15 mouse cellular contexts compared by ENCODE assay signal in the genomic region with DNA sequence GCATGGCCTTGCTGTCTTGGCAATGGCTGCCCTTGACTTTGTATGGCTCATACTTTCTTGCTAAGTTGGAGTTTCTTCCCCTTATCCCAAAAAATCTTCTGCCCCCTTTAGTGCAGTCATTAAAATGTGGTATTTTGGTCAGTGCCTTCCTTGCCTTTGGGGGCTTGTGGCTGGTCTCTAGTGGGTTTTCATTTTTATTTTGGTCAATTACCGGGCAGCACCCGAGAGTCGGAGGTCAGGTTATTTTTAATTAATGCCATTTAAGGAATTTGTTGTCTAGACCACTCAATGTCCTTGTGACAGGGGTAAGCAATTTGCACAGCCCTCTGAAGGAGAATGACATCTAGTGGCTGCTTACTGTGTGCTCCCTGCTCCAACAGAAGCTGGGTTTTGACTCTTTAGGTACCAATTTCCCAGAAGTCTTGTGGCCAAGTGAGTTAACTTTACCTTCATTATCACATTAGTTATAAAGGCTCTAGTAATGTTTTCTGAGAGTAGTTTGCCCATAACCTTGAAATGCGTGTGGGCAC.
A peak's percentile ranks its signal among the peaks of the same experiment; 100 is the strongest.
DNase-seq lines count a peak whose midpoint lies in the region; ATAC-seq and TF ChIP-seq lines count a peak whose summit lies in the region.
"Had no signal": no experiment of that assay in that cellular context is flagged by ENCODE, and none has a peak within 500 bp of the region (broad histone marks: within the 10 kb centered on the region; RNA-seq: fewer than 3 reads in every experiment).

No protein-coding gene starts in this region.

- 82% methylated on average over 4 of the region's 4 CpGs for WGBS in kidney, embryonic 15.5 days
- WGBS in heart, embryonic 13.5 days = 41% methylated on average over 4 of the region's 4 CpGs

- TF ChIP-seq EP300 in CH12.LX (IDR thresholded peaks at IDR 0.05; ENCODE audit: low read length) = no peak

- dilution Hi-C loops in CH12.LX (cut with MboI; ENCODE audit: extremely low pct_ligation_motif_present, extremely low pct_unique_long_range_greater_than_20kb, low sequenced_read_pairs) = no loop called here

- no peak overlapping the region for H3K4me3 ChIP-seq in gastrocnemius, adult 2 months
- no peak overlapping the region for H3K4me3 ChIP-seq in kidney, embryonic 15.5 days (replicated peaks)
- no peak overlapping the region for H3K4me3 ChIP-seq in CH12.LX (replicated peaks in 1 of 3; ENCODE audit: low read depth in 2 of 3, low read length in 2 of 3, poor library complexity in 1 of 3)
- H3K4me3 ChIP-seq in heart, embryonic 13.5 days = no peak overlapping the region
- H3K4me3 ChIP-seq: forebrain, embryonic 12.5 days; hindbrain, embryonic 12.5 days had no signal

- TF ChIP-seq RAD21 in CH12.LX (IDR thresholded peaks at IDR 0.05; ENCODE audit: low read depth, low read length) = peak; percentile 67

- H3K9me3 ChIP-seq in kidney, embryonic 15.5 days (replicated peaks) = no peaks in the 10 kb centered on the region
- no peaks in the 10 kb centered on the region for H3K9me3 ChIP-seq in CH12.LX (replicated peaks; ENCODE audit: low read length)
- no peaks in the 10 kb centered on the region for H3K9me3 ChIP-seq in heart, embryonic 13.5 days
- H3K9me3 ChIP-seq: forebrain, embryonic 12.5 days; hindbrain, embryonic 12.5 days had no signal

- H3K9ac ChIP-seq in kidney, embryonic 15.5 days = no peak overlapping the region
- H3K9ac ChIP-seq in CH12.LX (ENCODE audit: insufficient read depth, low read depth) = no peak overlapping the region
- H3K9ac ChIP-seq in heart, embryonic 13.5 days = 0 out of 2 replicates have a peak overlapping the region, but pooled peaks have one; percentile 40
- H3K9ac ChIP-seq: forebrain, embryonic 12.5 days; hindbrain, embryonic 12.5 days had no signal

- intact Hi-C loops in gastrocnemius, adult 2 months (cut with DNase I) = no loop called here
- intact Hi-C loops in gastrocnemius, postnatal 36 days (cut with DNase I) = no loop called here

- TF ChIP-seq POLR2A in CH12.LX (IDR thresholded peaks at IDR 0.05; ENCODE audit: low read depth, low read length) = no peak

- H3K4me2 ChIP-seq in kidney, embryonic 15.5 days = no peak overlapping the region
- H3K4me2 ChIP-seq in CH12.LX (ENCODE audit: insufficient read depth, low read depth, poor library complexity, severe bottlenecking) = no peak overlapping the region
- H3K4me2 ChIP-seq in heart, embryonic 13.5 days = peak overlapping the region; percentile 24; the same call in 1 of the 2 replicates
- H3K4me2 ChIP-seq: forebrain, embryonic 12.5 days; hindbrain, embryonic 12.5 days had no signal

- DNase-seq in gastrocnemius, adult 2 months = no peak
- no peak for DNase-seq in gastrocnemius, postnatal 36 days
- DNase-seq in kidney, postnatal 36 days = peak; percentile 18 to 28
- DNase-seq in CH12.LX (ENCODE audit: extremely low read depth) = no peak
- no peak for DNase-seq in frontal cortex, postnatal 10 days (ENCODE audit: low spot score in 2 of 2)
- DNase-seq: gastrocnemius, postnatal 14 days; lung, postnatal 4 days; right cerebral cortex, postnatal 14 days; thymus, postnatal 36 days had no signal

- no peaks in the 10 kb centered on the region for H3K27me3 ChIP-seq in kidney, embryonic 15.5 days
- no peaks in the 10 kb centered on the region for H3K27me3 ChIP-seq in CH12.LX (replicated peaks)
- H3K27me3 ChIP-seq in heart, embryonic 13.5 days (replicated peaks) = no peaks in the 10 kb centered on the region
- H3K27me3 ChIP-seq: forebrain, embryonic 12.5 days; hindbrain, embryonic 12.5 days had no signal

- peak; percentile 57 for TF ChIP-seq CTCF in gastrocnemius, adult 2 months (IDR thresholded peaks at IDR 0.05)
- TF ChIP-seq CTCF in CH12.LX (conservative IDR thresholded peaks at IDR 0.05 in 1 of 2, IDR thresholded peaks at IDR 0.05 in 1 of 2; ENCODE audit: low read depth in 2 of 2, low read length in 2 of 2) = peak in 1 of 2 experiments; percentile 65; a peak in 2 of 4 replicates

- H3K36me3 ChIP-seq in kidney, embryonic 15.5 days = peaks cover 15% of the 10 kb centered on the region; the same call in 1 of the 2 replicates
- peaks cover 16 to 55% of the 10 kb centered on the region in 2 experiments for H3K36me3 ChIP-seq in CH12.LX (replicated peaks in 1 of 2; ENCODE audit: control insufficient read depth in 1 of 2, insufficient read depth in 1 of 2, low read length in 1 of 2)
- peaks cover 17% of the 10 kb centered on the region for H3K36me3 ChIP-seq in heart, embryonic 13.5 days
- H3K36me3 ChIP-seq: forebrain, embryonic 12.5 days; hindbrain, embryonic 12.5 days had no signal

- in situ Hi-C loops in CH12.LX (cut with MboI; ENCODE audit: low pct_ligation_motif_present, low pct_unique_long_range_greater_than_20kb, low sequenced_read_pairs) = loop anchor here (10.0 kb wide), 1 partner anchor 109 kb away; no protein-coding TSS in a partner anchor

- H3K27ac ChIP-seq in gastrocnemius, adult 2 months = no peak overlapping the region
- H3K27ac ChIP-seq in kidney, embryonic 15.5 days = no peak overlapping the region
- no peak overlapping the region for H3K27ac ChIP-seq in CH12.LX (ENCODE audit: insufficient read depth, low read depth)
- peak overlapping the region; percentile 32; the same call in 1 of the 2 replicates for H3K27ac ChIP-seq in heart, embryonic 13.5 days (replicated peaks)
- H3K27ac ChIP-seq: forebrain, embryonic 12.5 days; hindbrain, embryonic 12.5 days had no signal

- ATAC-seq in kidney, embryonic 15.5 days (replicated peaks; ENCODE audit: low FRiP score) = no peak
- no peak for ATAC-seq in heart, embryonic 13.5 days (ENCODE audit: extremely low read depth, insufficient number of reproducible peaks, low FRiP score, low TSS enrichment)
- ATAC-seq in erythroblast, adult 5-6 weeks (replicated peaks; ENCODE audit: low FRiP score, poor library complexity, severe bottlenecking) = no peak
- ATAC-seq: midbrain, embryonic 16.5 days had no signal

- H3K4me1 ChIP-seq in kidney, embryonic 15.5 days = no peaks in the 10 kb centered on the region
- peaks cover 27 to 59% of the 10 kb centered on the region in 2 experiments for H3K4me1 ChIP-seq in CH12.LX (ENCODE audit: control insufficient read depth in 1 of 2, insufficient read depth in 2 of 2)
- peaks cover 3% of the 10 kb centered on the region; the same call in 1 of the 2 replicates for H3K4me1 ChIP-seq in heart, embryonic 13.5 days
- H3K4me1 ChIP-seq: forebrain, embryonic 12.5 days; hindbrain, embryonic 12.5 days had no signal

- H3K79me2 ChIP-seq in CH12.LX (replicated peaks; ENCODE audit: control insufficient read depth, extremely low read depth, insufficient read depth, poor library complexity, severe bottlenecking) = peaks cover 5% of the 10 kb centered on the region

TF ChIP-seq in CH12.LX, 34 proteins besides CTCF, POLR2A, EP300 and RAD21:
- TF ChIP-seq ETS1 (conservative IDR thresholded peaks at IDR 0.05; ENCODE audit: low read depth, low read length) (no peak), SMC3 (IDR thresholded peaks at IDR 0.05; ENCODE audit: low read depth, low read length) (peak; percentile 72), MEF2A (IDR thresholded peaks at IDR 0.05; ENCODE audit: borderline replicate concordance, low read depth, low read length) (0 out of 2 replicates have a peak, but pooled peaks have one; percentile 9), MAFK (IDR thresholded peaks at IDR 0.05; ENCODE audit: insufficient replicate concordance, low read length) (no peak)
TF ChIP-seq in CH12.LX: peak in this region for 2.

Comparison
In these comparisons a context has a peak if more than half of its experiments do, and no peak if none do; other contexts are left out.
1. DNase-seq: peak in kidney, postnatal 36 days (2 of 2); none in gastrocnemius, adult 2 months (single experiment), gastrocnemius, postnatal 36 days (0 of 2), CH12.LX (single experiment) and frontal cortex, postnatal 10 days (0 of 2).